Mouse (Mus musculus) E14TG2a.4 (cell line): ENCODE data around the gene Rab11fip4.

Experiments
- H3K27me3 ChIP-seq: 2 replicates; pipeline ENCODE4 v1.6.1; 2014; ENCODE audit warnings: low read length, control low read depth; ENCODE audit not compliant: insufficient read depth
- H3K36me3 ChIP-seq: 2 replicates; pipeline ENCODE4 v1.6.1; 2014; ENCODE audit warnings: low read length, control low read depth; ENCODE audit not compliant: insufficient read depth
- H3K4me1 ChIP-seq: replicated peaks from 2 replicates; pipeline ENCODE4 v1.6.1; 2014; ENCODE audit warnings: low read depth, low read length, control low read depth
- H3K4me3 ChIP-seq: replicated peaks from 2 replicates; pipeline ENCODE4 v1.5.1; 2014; ENCODE audit warnings: mild to moderate bottlenecking, low read length
- H3K9me3 ChIP-seq: 2 replicates; pipeline ENCODE4 v1.6.1; 2014; ENCODE audit warnings: low read length, control low read depth
- CTCF ChIP-seq: conservative IDR thresholded peaks from 2 replicates; pipeline ENCODE4 v1.5.1; 2014; ENCODE audit warnings: low read length
- NANOG ChIP-seq: IDR thresholded peaks from 2 replicates; pipeline ENCODE4 v1.6.1; 2014; ENCODE audit warnings: borderline replicate concordance, low read length, mixed read lengths
- POU5F1 ChIP-seq: IDR thresholded peaks from 2 replicates; pipeline ENCODE4 v1.6.1; 2014; ENCODE audit warnings: low read length, borderline replicate concordance

Gene Rab11fip4

DNA sequence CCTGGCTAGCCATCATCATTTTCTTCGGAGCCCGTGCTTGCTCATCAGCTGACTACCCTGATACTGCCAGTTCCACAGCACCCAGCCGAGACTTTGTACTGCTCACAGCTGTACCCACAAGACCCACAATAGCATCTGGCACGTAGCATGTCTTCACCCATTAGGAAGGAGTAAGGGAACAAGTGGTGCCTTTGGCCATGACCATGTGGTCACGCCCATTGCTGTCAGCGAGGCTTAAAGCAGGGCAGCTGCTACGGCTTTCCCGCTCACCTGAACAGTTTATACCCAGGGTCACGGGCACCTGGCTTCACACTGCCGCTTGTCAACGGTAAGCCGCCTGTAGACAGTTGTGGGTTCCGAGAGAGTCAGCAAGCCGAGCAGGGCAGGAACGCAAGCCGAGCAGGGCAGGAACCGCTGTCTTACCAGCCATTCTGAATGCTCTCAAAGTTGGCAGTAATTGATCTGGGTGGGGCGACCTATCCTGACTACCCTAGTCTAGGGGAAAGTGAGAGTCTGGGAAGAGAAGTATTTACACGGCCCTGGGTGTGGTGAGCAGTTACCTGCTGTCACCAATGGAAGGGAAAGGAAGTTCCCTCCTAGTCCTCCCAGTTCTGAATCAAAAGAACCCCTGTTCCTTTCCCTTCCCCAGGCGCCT lies 62.0 kb downstream of the Rab11fip4 start:
- Histone ChIP-seq H3K9me3 (no peaks in the 10 kb centered on the region), H3K27me3 (peaks cover 23% of the 10 kb centered on the region), H3K4me3 (peak overlapping the region; percentile 52), H3K36me3 (no peaks in the 10 kb centered on the region), H3K4me1 (peaks cover 94% of the 10 kb centered on the region)
- TF ChIP-seq NANOG (no peak), CTCF (no peak), POU5F1 (no peak)

DNA sequence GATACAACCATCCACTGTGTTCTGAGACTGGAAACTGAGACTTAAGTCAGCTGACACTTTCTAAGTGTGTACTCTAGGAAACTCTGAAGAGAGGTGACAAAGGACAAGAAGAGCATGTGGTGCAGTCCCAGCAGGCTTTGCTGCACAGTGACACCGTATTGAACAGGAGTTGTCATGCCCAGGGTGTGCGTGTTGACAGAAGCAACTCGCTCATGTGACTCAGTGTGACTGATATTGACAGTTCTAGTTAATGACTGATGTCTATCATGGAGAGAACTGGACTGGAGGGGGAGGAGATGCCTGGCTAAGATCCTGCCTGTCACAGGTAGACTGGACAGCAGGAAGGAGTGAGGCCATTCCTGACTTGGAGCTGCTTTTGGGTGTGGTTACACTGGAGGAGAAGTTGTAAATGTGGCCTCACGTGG lies 63.4 kb downstream of the Rab11fip4 start:
- TF ChIP-seq POU5F1 = no peak
- no peak for TF ChIP-seq NANOG
- TF ChIP-seq CTCF = no peak
- peaks cover 80% of the 10 kb centered on the region for H3K4me1 ChIP-seq

DNA sequence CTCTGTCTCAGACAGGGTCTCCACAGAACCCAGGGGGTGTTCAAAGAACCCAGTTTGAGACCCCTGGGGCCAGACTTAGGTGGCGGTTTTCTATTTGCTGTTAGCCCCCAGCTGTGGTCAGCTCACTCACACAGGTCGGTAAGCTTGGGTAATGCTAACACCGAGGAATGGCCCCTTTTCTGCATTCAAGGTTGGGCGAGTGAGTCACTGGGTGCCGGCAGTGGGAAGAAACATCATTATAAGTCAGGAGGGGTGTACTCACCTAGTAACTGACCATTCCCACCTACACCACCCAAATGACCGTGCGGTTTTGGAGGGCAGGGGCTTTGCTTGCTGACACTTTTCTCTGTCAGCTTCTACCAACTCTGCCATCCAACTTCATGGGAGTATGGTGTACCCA lies 64.6 kb downstream of the Rab11fip4 start:
- TF ChIP-seq NANOG = no peak
- TF ChIP-seq CTCF = no peak
- TF ChIP-seq POU5F1 = no peak
- H3K4me3 ChIP-seq = no peak overlapping the region
- peaks cover 15% of the 10 kb centered on the region for H3K27me3 ChIP-seq
- H3K4me1 ChIP-seq = peaks cover 74% of the 10 kb centered on the region
- no peaks in the 10 kb centered on the region for H3K9me3 ChIP-seq
- no peaks in the 10 kb centered on the region for H3K36me3 ChIP-seq

More for the DNA sequence above, 63.4 kb downstream of the Rab11fip4 start:
- Histone ChIP-seq H3K9me3 (no peaks in the 10 kb centered on the region), H3K4me3 (peak overlapping the region; percentile 20; the same call in 1 of the 2 replicates), H3K27me3 (peaks cover 15% of the 10 kb centered on the region), H3K36me3 (no peaks in the 10 kb centered on the region)

DNA sequence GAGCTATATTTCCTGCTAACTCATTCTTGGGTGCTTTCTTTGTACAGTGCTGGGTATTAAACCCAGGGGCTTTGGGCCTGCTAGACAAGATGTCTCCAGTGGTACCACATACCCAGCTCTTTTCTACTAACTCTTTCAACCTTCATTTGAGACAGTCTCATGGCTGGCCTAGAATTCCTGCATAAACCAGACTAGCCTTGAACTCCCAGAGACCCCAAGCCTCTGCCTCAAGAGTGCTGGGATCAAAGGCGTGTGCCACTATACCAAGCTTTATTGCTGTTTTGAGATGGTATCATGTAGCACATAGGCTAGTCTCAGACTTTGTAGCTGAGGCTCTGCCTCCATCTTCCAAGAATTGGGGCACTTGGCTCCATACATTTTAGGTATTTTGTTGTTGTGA lies 65.5 kb downstream of the Rab11fip4 start:
- H3K4me3 ChIP-seq = no peak overlapping the region
- TF ChIP-seq CTCF (no peak), POU5F1 (no peak), NANOG (no peak)
- H3K4me1 ChIP-seq = peaks cover 73% of the 10 kb centered on the region
- H3K36me3 ChIP-seq = no peaks in the 10 kb centered on the region
- no peaks in the 10 kb centered on the region for H3K9me3 ChIP-seq
- H3K27me3 ChIP-seq = peaks cover 22% of the 10 kb centered on the region

DNA sequence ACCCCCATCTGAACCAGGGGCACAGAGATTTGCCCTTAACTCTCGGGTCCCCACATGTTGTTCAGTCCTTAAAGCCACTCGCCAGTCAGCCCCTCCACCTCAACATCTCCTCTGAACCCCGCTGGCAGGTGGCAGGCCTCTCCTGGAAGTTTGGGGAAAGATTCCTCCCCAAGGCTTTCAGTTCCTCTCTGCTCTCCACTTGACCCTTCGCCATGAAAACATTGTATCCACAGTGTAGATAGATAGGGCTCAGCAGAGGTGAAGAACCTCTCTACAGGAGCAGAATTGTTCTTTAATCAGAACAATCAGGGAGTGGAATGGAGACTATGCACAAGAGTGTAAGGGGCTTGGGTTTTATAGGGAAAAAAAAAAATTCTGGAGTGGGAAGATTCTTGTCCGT lies 66.0 kb downstream of the Rab11fip4 start:
- H3K36me3 ChIP-seq = no peaks in the 10 kb centered on the region
- TF ChIP-seq POU5F1 (no peak), NANOG (no peak), CTCF (no peak)
- peaks cover 22% of the 10 kb centered on the region for H3K27me3 ChIP-seq

DNA sequence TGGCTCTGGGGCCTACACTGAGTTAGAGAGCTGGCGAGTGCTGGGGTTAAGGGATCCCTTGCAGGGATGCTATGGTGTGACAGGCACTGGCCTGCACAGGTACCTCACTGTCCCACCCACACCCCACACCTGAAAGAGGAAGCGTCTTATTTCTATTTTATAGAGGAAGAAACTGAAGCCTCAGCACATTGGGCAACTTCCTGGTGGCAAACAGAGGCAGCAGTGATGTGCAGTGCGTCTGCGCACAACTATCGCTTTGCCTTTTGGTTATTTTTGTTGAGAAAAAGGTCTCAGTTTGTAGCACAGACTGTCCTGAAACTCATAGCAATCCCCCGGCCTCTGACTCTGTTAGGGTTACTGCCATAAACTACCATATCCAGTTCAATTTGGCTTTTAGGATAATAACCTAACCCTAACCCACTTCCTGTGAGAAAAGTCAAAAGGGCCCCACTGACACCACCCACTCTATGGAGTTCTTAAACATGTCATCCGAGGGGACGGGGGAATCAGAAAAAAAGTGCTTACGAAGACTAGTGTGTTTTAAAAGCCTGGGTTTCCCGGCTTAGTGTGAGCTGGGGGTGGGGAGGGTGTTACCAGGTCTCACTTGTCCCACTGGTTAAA lies 67.3 kb downstream of the Rab11fip4 start:
- no peaks in the 10 kb centered on the region; the same call in 1 of the 2 replicates for H3K36me3 ChIP-seq
- peaks cover 22% of the 10 kb centered on the region for H3K27me3 ChIP-seq
- H3K9me3 ChIP-seq = no peaks in the 10 kb centered on the region
- TF ChIP-seq CTCF (no peak), NANOG (no peak), POU5F1 (no peak)
- H3K4me1 ChIP-seq = peaks cover 73% of the 10 kb centered on the region
- no peak overlapping the region for H3K4me3 ChIP-seq

More for the DNA sequence above, 66.0 kb downstream of the Rab11fip4 start:
- peaks cover 73% of the 10 kb centered on the region for H3K4me1 ChIP-seq
- no peaks in the 10 kb centered on the region for H3K9me3 ChIP-seq
- H3K4me3 ChIP-seq = no peak overlapping the region

GRCm38 (mm10) chr11:79660361-79661205 lies 69.6 kb downstream of the Rab11fip4 start:
- Histone ChIP-seq H3K9me3 (no peaks in the 10 kb centered on the region), H3K27me3 (peaks cover 24% of the 10 kb centered on the region), H3K36me3 (no peaks in the 10 kb centered on the region; the same call in 1 of the 2 replicates), H3K4me3 (peak overlapping the region; percentile 83), H3K4me1 (peaks cover 64% of the 10 kb centered on the region)
- no peak for TF ChIP-seq NANOG
- no peak for TF ChIP-seq POU5F1
- no peak for TF ChIP-seq CTCF

DNA sequence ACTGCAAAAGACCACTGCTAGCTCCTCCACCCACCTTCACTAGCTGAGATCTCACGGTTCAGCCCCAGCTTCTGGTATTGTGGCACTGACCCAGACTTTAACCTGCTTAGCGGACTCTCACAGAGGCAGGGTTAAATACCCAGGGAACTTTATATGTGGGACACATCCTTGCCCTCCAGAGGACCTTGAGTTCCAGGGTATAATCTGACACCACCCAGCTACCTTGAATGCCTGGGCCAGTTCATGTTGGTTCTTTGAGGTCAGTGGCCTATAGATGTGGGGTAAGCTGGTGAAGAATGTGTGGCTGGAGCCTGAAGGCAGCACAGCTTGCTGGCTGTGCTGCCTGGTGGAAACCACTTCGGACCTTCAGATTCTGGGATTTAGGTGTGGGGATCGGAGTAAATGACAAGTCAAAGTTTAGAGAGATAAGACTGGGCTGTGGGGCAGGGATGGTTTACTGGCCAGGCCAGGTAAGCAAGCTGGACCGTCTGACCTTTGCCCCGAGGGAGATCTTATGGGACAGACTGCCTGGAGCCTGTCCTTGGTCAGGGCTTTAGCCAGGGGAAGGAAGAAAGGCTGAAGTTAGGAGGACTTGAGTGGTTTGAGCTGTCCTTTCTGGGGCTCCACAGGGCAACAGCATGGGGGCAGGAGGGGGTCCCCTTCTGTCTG lies 71.0 kb downstream of the Rab11fip4 start:
- H3K36me3 ChIP-seq = no peaks in the 10 kb centered on the region; the same call in 1 of the 2 replicates
- no peaks in the 10 kb centered on the region for H3K9me3 ChIP-seq
- TF ChIP-seq NANOG (no peak), CTCF (no peak), POU5F1 (no peak)
- H3K4me1 ChIP-seq = peaks cover 63% of the 10 kb centered on the region
- peak overlapping the region; percentile 83; the same call in 1 of the 2 replicates for H3K4me3 ChIP-seq
- H3K27me3 ChIP-seq = peaks cover 24% of the 10 kb centered on the region
